Mouse (Mus musculus): ENCODE measurements at regions not wholly inside any gene's neighbourhood (a gene's known extent, or its start where the extent isn't known, plus 50 kb on each side); places are given as distances from the start of the nearest gene placed in this dataset.

GRCm38 (mm10) chr3:144109769-144110168 lies 95.3 kb downstream of the Lmo4 start:
- Histone ChIP-seq H3K36me3 (ENCODE audit: control insufficient read depth, insufficient read depth) (no peaks in the 10 kb centered on the region), H3K4me3 (replicated peaks; ENCODE audit: low read length) (no peak overlapping the region), H3K27me3 (replicated peaks; ENCODE audit: control insufficient read depth, insufficient read depth, low read length) (no peaks in the 10 kb centered on the region), H3K27ac (ENCODE audit: low read length) (no peak overlapping the region), H3K4me2 (ENCODE audit: low read length) (no peak overlapping the region), H3K9ac (replicated peaks; ENCODE audit: low read depth, low read length) (no peak overlapping the region), H3K4me1 (replicated peaks; ENCODE audit: control insufficient read depth, insufficient read depth, low read length) (peaks cover 15% of the 10 kb centered on the region), H3K9me3 (ENCODE audit: control insufficient read depth, low read length) (no peaks in the 10 kb centered on the region)
- WGBS, result 70% methylated on average over 2 of the region's 2 CpGs
- ATAC-seq, result no peak

DNA sequence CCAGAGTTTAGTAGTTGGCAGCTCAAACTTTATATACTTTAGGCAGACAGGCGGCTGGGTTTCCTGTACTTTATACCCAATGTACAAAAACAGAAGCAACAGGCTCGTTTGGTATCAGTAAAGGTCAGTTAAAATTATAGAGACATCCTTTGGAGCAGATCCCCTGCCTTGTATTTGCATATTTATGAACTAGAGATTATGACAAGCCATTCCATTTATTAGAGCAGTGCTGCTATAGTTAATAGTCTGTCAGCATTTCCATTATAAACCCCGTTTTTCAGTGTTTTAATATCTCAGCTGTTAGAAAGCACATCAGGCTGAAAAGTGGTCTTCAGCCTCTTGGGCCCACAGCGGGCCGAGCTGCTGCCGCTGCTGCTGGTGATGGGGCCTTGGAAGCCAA lies 96.7 kb downstream of the Lmo4 start:
- Histone ChIP-seq H3K4me3 (replicated peaks; ENCODE audit: low read length) (no peak overlapping the region), H3K9ac (replicated peaks; ENCODE audit: low read depth, low read length) (no peak overlapping the region), H3K36me3 (ENCODE audit: control insufficient read depth, insufficient read depth) (no peaks in the 10 kb centered on the region), H3K4me1 (replicated peaks; ENCODE audit: control insufficient read depth, insufficient read depth, low read length) (peaks cover 15% of the 10 kb centered on the region), H3K9me3 (ENCODE audit: control insufficient read depth, low read length) (no peaks in the 10 kb centered on the region), H3K27me3 (replicated peaks; ENCODE audit: control insufficient read depth, insufficient read depth, low read length) (no peaks in the 10 kb centered on the region), H3K27ac (ENCODE audit: low read length) (peak overlapping the region; percentile 60; the same call in 1 of the 2 replicates), H3K4me2 (ENCODE audit: low read length) (no peak overlapping the region)
- peak; percentile 17 for ATAC-seq
- 41% methylated on average over 6 of the region's 6 CpGs for whole genome bisulfite sequencing

DNA sequence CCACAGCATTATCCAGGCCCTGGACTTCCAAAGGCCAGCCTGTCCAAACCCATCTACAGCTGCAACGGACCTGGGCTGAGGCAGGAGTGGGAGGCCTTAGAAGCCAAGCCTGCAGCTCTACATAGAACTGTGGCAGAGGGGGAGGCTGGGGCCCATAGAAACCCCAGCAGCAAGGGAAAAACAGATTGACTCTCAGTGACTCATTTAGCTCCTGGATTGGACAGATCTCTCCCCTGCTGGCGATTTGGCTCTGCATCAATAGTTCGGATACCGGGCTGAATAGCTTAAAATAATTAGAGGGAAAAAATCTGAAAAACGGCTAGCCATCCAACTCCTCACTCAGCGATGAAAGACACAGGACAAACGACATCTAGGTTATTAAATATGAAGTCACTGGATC lies 97.4 kb downstream of the Lmo4 start:
- Histone ChIP-seq H3K36me3 (ENCODE audit: control insufficient read depth, insufficient read depth) (no peaks in the 10 kb centered on the region), H3K4me1 (replicated peaks; ENCODE audit: control insufficient read depth, insufficient read depth, low read length) (peaks cover 15% of the 10 kb centered on the region), H3K27me3 (replicated peaks; ENCODE audit: control insufficient read depth, insufficient read depth, low read length) (no peaks in the 10 kb centered on the region), H3K9ac (replicated peaks; ENCODE audit: low read depth, low read length) (no peak overlapping the region), H3K4me3 (replicated peaks; ENCODE audit: low read length) (no peak overlapping the region), H3K4me2 (ENCODE audit: low read length) (no peak overlapping the region), H3K9me3 (ENCODE audit: control insufficient read depth, low read length) (no peaks in the 10 kb centered on the region), H3K27ac (ENCODE audit: low read length) (peak overlapping the region; percentile 73)
- WGBS, result 13% methylated on average over 7 of the region's 7 CpGs
- peak; percentile 96 for ATAC-seq

GRCm38 (mm10) chr3:144104366-144104765 lies 100.7 kb downstream of the Lmo4 start:
- no peak for ATAC-seq

DNA sequence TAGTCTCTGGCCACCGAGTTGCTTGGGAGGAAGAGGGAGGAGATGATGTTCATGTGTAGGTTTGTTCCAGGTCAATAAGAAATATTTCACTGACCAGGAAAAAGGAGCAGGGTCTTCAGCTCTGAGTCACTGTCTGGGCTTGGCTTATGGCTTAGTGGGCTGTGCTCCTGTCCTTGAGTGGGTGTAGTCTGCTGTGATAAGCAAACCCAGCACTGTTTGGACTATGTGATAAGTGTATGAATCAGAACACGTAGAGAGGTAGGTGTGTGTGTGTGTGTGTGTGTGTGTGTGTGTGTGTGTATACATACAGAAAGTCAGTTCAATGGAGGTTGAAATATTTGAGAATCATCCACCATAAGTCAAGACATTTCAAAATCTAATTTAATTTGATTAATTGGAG lies 105.6 kb downstream of the Lmo4 start:
- no peaks in the 10 kb centered on the region for H3K27me3 ChIP-seq (replicated peaks; ENCODE audit: control insufficient read depth, insufficient read depth, low read length)
- no peaks in the 10 kb centered on the region for H3K9me3 ChIP-seq (ENCODE audit: control insufficient read depth, low read length)
- H3K36me3 ChIP-seq (ENCODE audit: control insufficient read depth, insufficient read depth), result no peaks in the 10 kb centered on the region
- no peak overlapping the region for H3K9ac ChIP-seq (replicated peaks; ENCODE audit: low read depth, low read length)
- ATAC-seq, result no peak
- H3K4me1 ChIP-seq (replicated peaks; ENCODE audit: control insufficient read depth, insufficient read depth, low read length), result no peaks in the 10 kb centered on the region
- no peak overlapping the region for H3K27ac ChIP-seq (ENCODE audit: low read length)
- no peak overlapping the region for H3K4me3 ChIP-seq (replicated peaks; ENCODE audit: low read length)
- H3K4me2 ChIP-seq (ENCODE audit: low read length), result no peak overlapping the region
- WGBS, result 83% methylated on average over 2 of the region's 2 CpGs

More at GRCm38 (mm10) chr3:144104366-144104765, 100.7 kb downstream of the Lmo4 start:
- peaks cover 15% of the 10 kb centered on the region for H3K4me1 ChIP-seq (replicated peaks; ENCODE audit: control insufficient read depth, insufficient read depth, low read length)
- no peaks in the 10 kb centered on the region for H3K27me3 ChIP-seq (replicated peaks; ENCODE audit: control insufficient read depth, insufficient read depth, low read length)
- 78% methylated on average over 4 of the region's 4 CpGs for WGBS
- no peak overlapping the region for H3K4me2 ChIP-seq (ENCODE audit: low read length)
- H3K27ac ChIP-seq (ENCODE audit: low read length), result no peak overlapping the region
- no peak overlapping the region for H3K9ac ChIP-seq (replicated peaks; ENCODE audit: low read depth, low read length)
- no peak overlapping the region for H3K4me3 ChIP-seq (replicated peaks; ENCODE audit: low read length)
- H3K9me3 ChIP-seq (ENCODE audit: control insufficient read depth, low read length), result no peaks in the 10 kb centered on the region
- H3K36me3 ChIP-seq (ENCODE audit: control insufficient read depth, insufficient read depth), result no peaks in the 10 kb centered on the region

DNA sequence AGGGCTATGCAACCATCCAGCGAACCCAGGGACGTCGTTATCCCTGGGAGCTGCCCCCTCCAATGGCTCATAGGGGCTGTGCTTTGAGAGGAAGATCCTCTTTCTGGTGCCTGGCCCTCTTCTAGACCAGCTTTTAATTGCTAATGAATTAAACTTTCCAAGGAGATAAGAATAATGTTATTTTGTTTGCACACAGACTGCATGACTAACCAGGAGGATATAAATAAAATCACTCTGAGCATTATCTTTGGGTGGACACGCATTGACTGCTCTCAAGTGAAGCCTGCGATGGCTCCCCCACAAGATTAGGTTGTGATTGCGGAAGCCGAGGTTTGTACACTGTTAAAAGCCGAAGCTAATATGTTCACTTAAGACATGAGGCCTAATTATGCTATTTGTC lies 106.3 kb downstream of the Lmo4 start:
- H3K9me3 ChIP-seq (ENCODE audit: control insufficient read depth, low read length), result no peaks in the 10 kb centered on the region
- no peak overlapping the region for H3K9ac ChIP-seq (replicated peaks; ENCODE audit: low read depth, low read length)
- H3K4me2 ChIP-seq (ENCODE audit: low read length), result no peak overlapping the region
- WGBS, result 59% methylated on average over 8 of the region's 8 CpGs
- H3K27ac ChIP-seq (ENCODE audit: low read length), result no peak overlapping the region
- no peak overlapping the region for H3K4me3 ChIP-seq (replicated peaks; ENCODE audit: low read length)
- H3K4me1 ChIP-seq (replicated peaks; ENCODE audit: control insufficient read depth, insufficient read depth, low read length), result no peaks in the 10 kb centered on the region
- H3K27me3 ChIP-seq (replicated peaks; ENCODE audit: control insufficient read depth, insufficient read depth, low read length), result no peaks in the 10 kb centered on the region
- H3K36me3 ChIP-seq (ENCODE audit: control insufficient read depth, insufficient read depth), result no peaks in the 10 kb centered on the region
- ATAC-seq, result no peak

DNA sequence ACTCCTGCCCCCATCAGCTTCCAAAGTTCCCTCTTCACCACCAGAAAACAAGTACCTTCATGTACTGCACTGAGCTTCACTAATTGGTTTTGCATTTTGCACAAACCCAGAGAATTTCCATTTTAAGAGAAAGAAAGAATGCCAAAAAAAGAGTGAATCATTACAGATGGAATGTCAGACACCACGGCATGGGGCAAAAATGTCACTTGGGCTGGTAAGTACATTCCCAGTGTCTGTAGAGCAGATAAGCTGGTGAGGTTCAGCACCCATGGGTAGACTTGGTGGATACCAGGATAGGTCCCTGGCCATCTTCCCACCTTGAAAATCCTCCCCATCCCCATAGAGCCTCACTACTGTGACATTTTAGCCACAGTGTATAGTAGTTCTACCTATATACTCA lies 113.8 kb downstream of the Lmo4 start:
- H3K4me3 ChIP-seq (replicated peaks; ENCODE audit: low read length), result no peak overlapping the region
- 90% methylated on average over 1 of the region's 1 CpGs for WGBS

DNA sequence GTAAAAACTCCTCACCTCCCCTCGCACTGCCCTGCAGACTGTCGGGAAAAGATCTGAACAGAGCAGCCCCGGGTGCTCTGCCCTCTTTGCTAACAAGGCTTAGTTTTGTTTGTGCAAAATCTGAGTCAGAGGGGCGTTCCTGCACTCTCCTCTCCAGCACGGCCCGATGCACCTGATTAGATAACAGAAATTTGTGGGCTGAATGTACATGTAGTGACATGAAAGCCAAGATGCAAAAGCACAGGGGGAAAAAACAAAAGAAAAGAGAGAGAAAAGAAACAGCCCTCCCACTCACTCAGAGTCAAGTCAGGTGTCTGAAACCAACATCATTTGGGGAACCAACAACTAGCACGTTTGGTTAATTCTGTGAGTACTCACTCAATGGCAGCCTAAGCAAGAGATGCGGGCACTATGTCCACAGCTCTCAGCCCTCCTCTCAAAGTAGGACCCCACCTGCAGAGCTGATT lies 115.2 kb downstream of the Lmo4 start:
- Histone ChIP-seq H3K27me3 (replicated peaks; ENCODE audit: control insufficient read depth, insufficient read depth, low read length) (no peaks in the 10 kb centered on the region), H3K4me1 (replicated peaks; ENCODE audit: control insufficient read depth, insufficient read depth, low read length) (no peaks in the 10 kb centered on the region), H3K4me3 (replicated peaks; ENCODE audit: low read length) (no peak overlapping the region), H3K27ac (ENCODE audit: low read length) (no peak overlapping the region), H3K36me3 (ENCODE audit: control insufficient read depth, insufficient read depth) (no peaks in the 10 kb centered on the region), H3K9ac (replicated peaks; ENCODE audit: low read depth, low read length) (no peak overlapping the region), H3K9me3 (ENCODE audit: control insufficient read depth, low read length) (no peaks in the 10 kb centered on the region), H3K4me2 (ENCODE audit: low read length) (no peak overlapping the region)
- ATAC-seq, result no peak
- WGBS, result 53% methylated on average over 8 of the region's 8 CpGs

More for the DNA sequence above, 113.8 kb downstream of the Lmo4 start:
- Histone ChIP-seq H3K27me3 (replicated peaks; ENCODE audit: control insufficient read depth, insufficient read depth, low read length) (no peaks in the 10 kb centered on the region), H3K9ac (replicated peaks; ENCODE audit: low read depth, low read length) (no peak overlapping the region), H3K9me3 (ENCODE audit: control insufficient read depth, low read length) (no peaks in the 10 kb centered on the region), H3K36me3 (ENCODE audit: control insufficient read depth, insufficient read depth) (no peaks in the 10 kb centered on the region), H3K4me1 (replicated peaks; ENCODE audit: control insufficient read depth, insufficient read depth, low read length) (no peaks in the 10 kb centered on the region), H3K27ac (ENCODE audit: low read length) (no peak overlapping the region), H3K4me2 (ENCODE audit: low read length) (no peak overlapping the region)
- no peak for ATAC-seq

- no peak for ATAC-seq
Measured at GRCm38 (mm10) chr3:144088261-144088884, 116.6 kb downstream of the Lmo4 start.

GRCm38 (mm10) chr3:144087771-144088170 lies 117.2 kb downstream of the Lmo4 start:
- Histone ChIP-seq H3K27ac (ENCODE audit: low read length) (no peak overlapping the region), H3K9ac (replicated peaks; ENCODE audit: low read depth, low read length) (no peak overlapping the region), H3K27me3 (replicated peaks; ENCODE audit: control insufficient read depth, insufficient read depth, low read length) (no peaks in the 10 kb centered on the region), H3K36me3 (ENCODE audit: control insufficient read depth, insufficient read depth) (no peaks in the 10 kb centered on the region), H3K4me1 (replicated peaks; ENCODE audit: control insufficient read depth, insufficient read depth, low read length) (no peaks in the 10 kb centered on the region), H3K4me2 (ENCODE audit: low read length) (no peak overlapping the region), H3K9me3 (ENCODE audit: control insufficient read depth, low read length) (no peaks in the 10 kb centered on the region), H3K4me3 (replicated peaks; ENCODE audit: low read length) (no peak overlapping the region)
- no peak for ATAC-seq
- WGBS, result 84% methylated on average over 7 of the region's 7 CpGs

More at GRCm38 (mm10) chr3:144088261-144088884, 116.6 kb downstream of the Lmo4 start:
- no peaks in the 10 kb centered on the region for H3K27me3 ChIP-seq (replicated peaks; ENCODE audit: control insufficient read depth, insufficient read depth, low read length)
- no peak overlapping the region for H3K27ac ChIP-seq (ENCODE audit: low read length)
- no peak overlapping the region for H3K4me2 ChIP-seq (ENCODE audit: low read length)
- no peaks in the 10 kb centered on the region for H3K9me3 ChIP-seq (ENCODE audit: control insufficient read depth, low read length)
- H3K36me3 ChIP-seq (ENCODE audit: control insufficient read depth, insufficient read depth), result no peaks in the 10 kb centered on the region
- WGBS, result 78% methylated on average over 18 of the region's 18 CpGs
- no peak overlapping the region for H3K4me3 ChIP-seq (replicated peaks; ENCODE audit: low read length)
- H3K9ac ChIP-seq (replicated peaks; ENCODE audit: low read depth, low read length), result no peak overlapping the region
- H3K4me1 ChIP-seq (replicated peaks; ENCODE audit: control insufficient read depth, insufficient read depth, low read length), result no peaks in the 10 kb centered on the region

All from forebrain, embryonic 16.5 days (tissue).